Mouse (Mus musculus) erythroblast, embryonic 14.5 days (primary cell): Measurements from ENCODE around the gene Ticrr. TPM values are rescaled to one million over a fixed set of nuclear protein-coding genes. Genes with fewer than 3 reads are reported as not detected.

Experiments used
- H3K27me3 ChIP-seq: 2 replicates; pipeline ENCODE4 v1.6.1; 2012; ENCODE audit warnings: inconsistent platforms; ENCODE audit not compliant: control insufficient read depth
- H3K36me3 ChIP-seq: 2 replicates; pipeline ENCODE4 v1.6.1; 2012; ENCODE audit warnings: mild to moderate bottlenecking, inconsistent platforms; ENCODE audit not compliant: control insufficient read depth
- H3K4me1 ChIP-seq: 2 replicates; pipeline ENCODE4 v1.6.1; 2012; ENCODE audit warnings: inconsistent platforms; ENCODE audit not compliant: control insufficient read depth
- H3K4me3 ChIP-seq: replicated peaks from 2 replicates; pipeline ENCODE3; 2012; ENCODE audit warnings: moderate library complexity, mild to moderate bottlenecking, inconsistent platforms
- H3K9me3 ChIP-seq: 2 replicates; pipeline ENCODE4 v1.6.1; 2012; ENCODE audit warnings: low read length, inconsistent platforms, mixed read lengths; ENCODE audit not compliant: control insufficient read depth
- GATA1 ChIP-seq: IDR thresholded peaks from 2 replicates; pipeline ENCODE4 v1.6.1; 2012; ENCODE audit warnings: low read length, inconsistent platforms, mixed read lengths
- TAL1 ChIP-seq: IDR thresholded peaks from 3 replicates; pipeline ENCODE4 v1.6.1; 2012; ENCODE audit warnings: low read length, inconsistent platforms, mixed read lengths
- polyA plus RNA-seq: library from polyadenylated mRNA; stranded (reverse); fragments of >175 nt; gene quantifications from 2 replicates; pipeline ENCODE4 v1.2.3, GENCODE M21; 2012

Ticrr gene
- polyA plus RNA-seq, 1 experiment, result 1.7 TPM

GRCm38 (mm10) chr7:79670900-79671604 lies 11.1 kb downstream of the Ticrr start:
- peaks cover 97% of the 10 kb centered on the region for H3K36me3 ChIP-seq
- no peak for TF ChIP-seq TAL1
- TF ChIP-seq GATA1, result no peak
- H3K4me1 ChIP-seq, result no peaks in the 10 kb centered on the region
- no peak overlapping the region for H3K4me3 ChIP-seq
- H3K9me3 ChIP-seq, result no peaks in the 10 kb centered on the region
- H3K27me3 ChIP-seq, result no peaks in the 10 kb centered on the region

- no peaks in the 10 kb centered on the region for H3K9me3 ChIP-seq
- no peaks in the 10 kb centered on the region for H3K27me3 ChIP-seq
- H3K4me3 ChIP-seq, result no peak overlapping the region
- peaks cover 98% of the 10 kb centered on the region for H3K36me3 ChIP-seq
- H3K4me1 ChIP-seq, result no peaks in the 10 kb centered on the region
- TF ChIP-seq TAL1 (no peak), GATA1 (no peak)
Measured at GRCm38 (mm10) chr7:79679186-79679585, 19.2 kb downstream of the Ticrr start.

GRCm38 (mm10) chr7:79680231-79680630 lies 20.2 kb downstream of the Ticrr start:
- Histone ChIP-seq H3K36me3 (peaks cover 99% of the 10 kb centered on the region), H3K4me1 (no peaks in the 10 kb centered on the region), H3K27me3 (no peaks in the 10 kb centered on the region), H3K9me3 (no peaks in the 10 kb centered on the region), H3K4me3 (no peak overlapping the region)
- TF ChIP-seq TAL1 (no peak), GATA1 (no peak)

GRCm38 (mm10) chr7:79696495-79696894 lies 36.5 kb downstream of the Ticrr start:
- Histone ChIP-seq H3K4me3 (no peak overlapping the region), H3K27me3 (no peaks in the 10 kb centered on the region), H3K36me3 (peaks cover 90% of the 10 kb centered on the region), H3K4me1 (no peaks in the 10 kb centered on the region), H3K9me3 (no peaks in the 10 kb centered on the region)
- no peak for TF ChIP-seq GATA1
- no peak for TF ChIP-seq TAL1

GRCm38 (mm10) chr7:79702755-79703154 lies 42.8 kb downstream of the Ticrr start:
- Histone ChIP-seq H3K4me1 (no peaks in the 10 kb centered on the region), H3K4me3 (no peak overlapping the region), H3K36me3 (peaks cover 28% of the 10 kb centered on the region), H3K9me3 (no peaks in the 10 kb centered on the region), H3K27me3 (no peaks in the 10 kb centered on the region)
- TF ChIP-seq TAL1 (no peak), GATA1 (no peak)

GRCm38 (mm10) chr7:79705210-79705609 lies 45.2 kb downstream of the Ticrr start:
- no peak overlapping the region for H3K4me3 ChIP-seq
- peaks cover 15% of the 10 kb centered on the region for H3K27me3 ChIP-seq
- peaks cover 3% of the 10 kb centered on the region for H3K36me3 ChIP-seq
- H3K4me1 ChIP-seq, result peaks cover 2% of the 10 kb centered on the region; the same call in 1 of the 2 replicates
- no peaks in the 10 kb centered on the region for H3K9me3 ChIP-seq
- TF ChIP-seq GATA1 (no peak), TAL1 (no peak)

GRCm38 (mm10) chr7:79710130-79710607 lies 50.2 kb downstream of the Ticrr start:
- peaks cover 39% of the 10 kb centered on the region for H3K27me3 ChIP-seq
- H3K9me3 ChIP-seq, result no peaks in the 10 kb centered on the region
- TF ChIP-seq TAL1, result no peak
- no peak for TF ChIP-seq GATA1
- no peaks in the 10 kb centered on the region for H3K36me3 ChIP-seq
- peaks cover 9% of the 10 kb centered on the region for H3K4me1 ChIP-seq
- no peak overlapping the region for H3K4me3 ChIP-seq

GRCm38 (mm10) chr7:79710831-79711230 lies 50.8 kb downstream of the Ticrr start:
- Histone ChIP-seq H3K36me3 (no peaks in the 10 kb centered on the region), H3K9me3 (no peaks in the 10 kb centered on the region), H3K4me3 (no peak overlapping the region), H3K4me1 (peaks cover 14% of the 10 kb centered on the region), H3K27me3 (peaks cover 44% of the 10 kb centered on the region)
- TF ChIP-seq GATA1, result no peak
- TF ChIP-seq TAL1, result no peak

- Histone ChIP-seq H3K9me3 (no peaks in the 10 kb centered on the region), H3K27me3 (peaks cover 42% of the 10 kb centered on the region), H3K4me1 (peaks cover 13% of the 10 kb centered on the region), H3K36me3 (no peaks in the 10 kb centered on the region), H3K4me3 (peak within 1 kb of the TSS; percentile 58)
- no peak for TF ChIP-seq GATA1
- TF ChIP-seq TAL1, result no peak
Measured at GRCm38 (mm10) chr7:79715187-79715981, 55.4 kb downstream of the Ticrr start, which contains the start of gene Kif7. TSS of gene Kif7 (minus strand) at chr7:79715720.
